Comparison of ENCODE assay signal across 21 mouse cellular contexts in the genomic region with DNA sequence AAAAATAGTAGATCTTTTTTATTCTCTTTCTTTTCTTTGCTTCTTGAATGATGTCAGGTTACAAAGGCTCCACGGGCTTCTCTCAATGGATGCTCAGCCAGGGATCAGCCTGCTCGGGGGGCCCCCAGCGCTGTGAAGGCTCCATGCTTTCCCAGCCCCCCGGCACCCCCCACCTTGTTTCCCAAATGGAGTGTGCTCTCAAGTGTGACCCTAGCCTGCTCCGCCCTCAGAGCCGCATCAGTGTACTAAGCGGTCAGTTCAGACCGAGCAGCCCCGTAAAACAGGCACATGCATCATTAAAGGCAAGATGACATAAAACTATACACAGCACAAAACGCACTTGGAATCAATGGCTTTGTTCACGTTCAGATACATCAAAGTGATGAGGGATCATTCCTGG.
A peak's percentile ranks its signal among the peaks of the same experiment; 100 is the strongest.
DNase-seq lines count a peak whose midpoint lies in the region; ATAC-seq lines count a peak whose summit lies in the region.
"Had no signal": no experiment of that assay in that cellular context is flagged by ENCODE, and none has a peak within 500 bp of the region (broad histone marks: within the 10 kb centered on the region; RNA-seq: fewer than 3 reads in every experiment).

No protein-coding gene starts in this region.

- H3K9me3 ChIP-seq in forebrain, embryonic 14.5 days (replicated peaks; ENCODE audit: control insufficient read depth, low read length) = no peaks in the 10 kb centered on the region
- H3K9me3 ChIP-seq in hindbrain, embryonic 15.5 days = no peaks in the 10 kb centered on the region
- H3K9me3 ChIP-seq in midbrain, embryonic 16.5 days (replicated peaks; ENCODE audit: control insufficient read depth, low read length, poor library complexity, severe bottlenecking) = no peaks in the 10 kb centered on the region
- H3K9me3 ChIP-seq: limb, embryonic 13.5 days; liver, embryonic 15.5 days; megakaryocyte, embryonic 14.5 days had no signal

- WGBS in forebrain, embryonic 14.5 days = 31% methylated on average over 11 of the region's 11 CpGs
- WGBS in hindbrain, embryonic 15.5 days = 15% methylated on average over 11 of the region's 11 CpGs
- 19% methylated on average over 11 of the region's 11 CpGs for WGBS in midbrain, embryonic 16.5 days

- H3K9ac ChIP-seq in forebrain, embryonic 14.5 days (ENCODE audit: low read length) = no peak overlapping the region
- no peak overlapping the region for H3K9ac ChIP-seq in hindbrain, embryonic 15.5 days
- 0 out of 2 replicates have a peak overlapping the region, but pooled peaks have one; percentile 25 for H3K9ac ChIP-seq in midbrain, embryonic 16.5 days (ENCODE audit: low read depth, low read length)
- H3K9ac ChIP-seq: limb, embryonic 13.5 days; liver, embryonic 15.5 days had no signal

- H3K4me2 ChIP-seq in forebrain, embryonic 14.5 days (ENCODE audit: low read length) = peak overlapping the region; percentile 25; the same call in 1 of the 2 replicates
- peak overlapping the region; percentile 50 for H3K4me2 ChIP-seq in hindbrain, embryonic 15.5 days
- peak overlapping the region; percentile 53 for H3K4me2 ChIP-seq in midbrain, embryonic 16.5 days (ENCODE audit: low read length)
- H3K4me2 ChIP-seq: heart, embryonic 11.5 days; limb, embryonic 13.5 days; liver, embryonic 15.5 days had no signal

- no peaks in the 10 kb centered on the region for H3K27me3 ChIP-seq in forebrain, embryonic 14.5 days (replicated peaks; ENCODE audit: control insufficient read depth, insufficient read depth, low read length)
- peaks cover 55% of the 10 kb centered on the region for H3K27me3 ChIP-seq in hindbrain, embryonic 15.5 days
- H3K27me3 ChIP-seq in midbrain, embryonic 16.5 days (ENCODE audit: control insufficient read depth, insufficient read depth, low read depth, low read length) = no peaks in the 10 kb centered on the region; the same call in 1 of the 2 replicates
- H3K27me3 ChIP-seq: limb, embryonic 13.5 days; liver, embryonic 15.5 days had no signal

- no peak overlapping the region for H3K27ac ChIP-seq in forebrain, embryonic 14.5 days (ENCODE audit: low read depth, low read length)
- H3K27ac ChIP-seq in hindbrain, embryonic 15.5 days (replicated peaks) = no peak overlapping the region
- no peak overlapping the region for H3K27ac ChIP-seq in midbrain, embryonic 16.5 days (ENCODE audit: low read length)
- H3K27ac ChIP-seq: layer of hippocampus, adult 2 months; left cerebral cortex, adult 2 months; limb, embryonic 13.5 days; liver, embryonic 15.5 days had no signal

- peaks cover 5% of the 10 kb centered on the region; the same call in 1 of the 2 replicates for H3K4me1 ChIP-seq in forebrain, embryonic 14.5 days (ENCODE audit: control insufficient read depth, insufficient read depth, low read length)
- peaks cover 4% of the 10 kb centered on the region for H3K4me1 ChIP-seq in hindbrain, embryonic 15.5 days (replicated peaks)
- peaks cover 4% of the 10 kb centered on the region; the same call in 1 of the 2 replicates for H3K4me1 ChIP-seq in midbrain, embryonic 16.5 days (ENCODE audit: control insufficient read depth, insufficient read depth, low read length)
- H3K4me1 ChIP-seq: limb, embryonic 13.5 days; liver, embryonic 15.5 days; megakaryocyte, embryonic 14.5 days had no signal

- no peak overlapping the region for H3K4me3 ChIP-seq in forebrain, embryonic 14.5 days (ENCODE audit: low read depth, low read length)
- 0 out of 2 replicates have a peak overlapping the region, but pooled peaks have one; percentile 18 for H3K4me3 ChIP-seq in hindbrain, embryonic 15.5 days
- peak overlapping the region; percentile 19 for H3K4me3 ChIP-seq in midbrain, embryonic 16.5 days (ENCODE audit: low read depth, low read length)
- H3K4me3 ChIP-seq: erythroblast, embryonic 14.5 days; layer of hippocampus, adult 2 months; left cerebral cortex, adult 2 months; limb, embryonic 13.5 days; liver, embryonic 15.5 days; megakaryocyte, embryonic 14.5 days had no signal

- intact Hi-C loops in heart, postnatal 25 days (cut with DNase I) = no loop called here
- intact Hi-C loops in left cerebral cortex, postnatal 4 days (cut with DNase I) = no loop called here

- peak; percentile 61 for DNase-seq in heart, adult 11 months
- DNase-seq in heart, postnatal 25 days (ENCODE audit: low spot score) = no peak
- DNase-seq in forebrain, embryonic 14.5 days (ENCODE audit: low spot score) = no peak
- no peak for DNase-seq in left cerebral cortex, postnatal 4 days
- no peak for DNase-seq in ovary, adult 18-20 months (ENCODE audit: low spot score)
- DNase-seq in frontal cortex, postnatal 10 days (ENCODE audit: low spot score in 2 of 2) = no peak
- DNase-seq: adrenal gland, postnatal 36 days; cerebellum, postnatal 10 days; heart, postnatal 36 days; kidney, adult 11 months; lung, postnatal 10 days had no signal

- peak; percentile 12; the same call in 1 of the 2 replicates for ATAC-seq in forebrain, embryonic 14.5 days
- ATAC-seq in hindbrain, embryonic 15.5 days (ENCODE audit: low FRiP score, low read depth) = no peak
- ATAC-seq in midbrain, embryonic 16.5 days = peak; percentile 54; the same call in 1 of the 2 replicates
- ATAC-seq: activated CD4-positive, CD25-positive, alpha-beta regulatory T cell, adult 4 months had no signal

- H3K36me3 ChIP-seq in forebrain, embryonic 14.5 days (ENCODE audit: control insufficient read depth, insufficient read depth, low read length) = no peaks in the 10 kb centered on the region
- H3K36me3 ChIP-seq in hindbrain, embryonic 15.5 days = no peaks in the 10 kb centered on the region
- H3K36me3 ChIP-seq in midbrain, embryonic 16.5 days (ENCODE audit: control insufficient read depth, insufficient read depth, low read length) = no peaks in the 10 kb centered on the region
- H3K36me3 ChIP-seq: limb, embryonic 13.5 days; liver, embryonic 15.5 days had no signal
